Mouse (Mus musculus): ENCODE results near the gene Igsf11. TPM values are rescaled to one million over a fixed set of nuclear protein-coding genes. Genes with fewer than 3 reads are reported as not detected.

Gene Igsf11
- total RNA-seq (2014; rRNA removed) = 9.5 and 10.7 TPM in 2 replicates
- polyA plus RNA-seq (2012; rRNA removed) = 14.8 and 15.0 TPM in 2 replicates

DNA sequence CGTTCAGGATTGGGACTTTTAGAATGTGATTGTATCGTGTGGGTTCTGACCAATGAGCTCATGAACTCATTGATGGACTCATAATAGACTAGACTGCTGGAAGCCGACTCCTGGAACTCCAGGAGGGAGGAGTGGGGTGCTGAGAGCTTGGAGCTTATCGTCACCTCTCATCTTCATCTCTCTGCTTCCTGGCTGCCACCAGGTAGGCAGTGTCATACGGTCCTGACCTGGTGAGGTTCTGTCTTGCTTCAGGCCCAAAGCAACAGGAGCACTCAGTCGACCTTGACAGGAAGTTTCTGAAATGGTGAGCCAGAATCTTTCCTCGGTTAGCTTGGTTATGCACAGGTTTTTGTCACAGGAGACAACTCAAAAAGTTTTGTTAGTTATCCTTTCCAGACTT lies at the start of gene Igsf11:
Gene Igsf11 (plus strand): TSS at position 301 of the 400 bp plus-strand sequence.
- no peak for TF ChIP-seq CTCF (IDR thresholded peaks at IDR 0.05; ENCODE audit: low read depth, low read length)
- TF ChIP-seq POLR2A (IDR thresholded peaks at IDR 0.05; ENCODE audit: extremely low read depth, insufficient read depth, low read length) = no peak
- H3K27ac ChIP-seq (replicated peaks; ENCODE audit: insufficient read depth, low read depth, low read length) = no peak within 1 kb of the TSS
- WGBS = 84% methylated on average over 7 of the region's 7 CpGs
- no peaks in the 10 kb centered on the region for H3K36me3 ChIP-seq (ENCODE audit: control insufficient read depth, insufficient read depth, low read length)
- no peak within 1 kb of the TSS for H3K9ac ChIP-seq (ENCODE audit: low read depth, low read length)
- no peaks in the 10 kb centered on the region for H3K79me2 ChIP-seq (ENCODE audit: control insufficient read depth, insufficient read depth, low read length)
- H3K4me1 ChIP-seq (ENCODE audit: control insufficient read depth, insufficient read depth, low read length) = no peaks in the 10 kb centered on the region
- DNase-seq (ENCODE audit: extremely low read depth, low read depth, low spot score) = no peak
- no peaks in the 10 kb centered on the region; the same call in 1 of the 2 replicates for H3K27me3 ChIP-seq (ENCODE audit: control insufficient read depth, insufficient read depth, low read length)
- H3K4me3 ChIP-seq (ENCODE audit: insufficient read depth, low read depth, low read length) = no peak within 1 kb of the TSS

- H3K79me2 ChIP-seq (ENCODE audit: control insufficient read depth, insufficient read depth, low read length) = no peaks in the 10 kb centered on the region
- 22% methylated on average over 8 of the region's 8 CpGs for WGBS
- no peak overlapping the region for H3K9ac ChIP-seq (ENCODE audit: low read depth, low read length)
- H3K4me1 ChIP-seq (ENCODE audit: control insufficient read depth, insufficient read depth, low read length) = peaks cover 4% of the 10 kb centered on the region; the same call in 1 of the 2 replicates
- no peak overlapping the region for H3K27ac ChIP-seq (replicated peaks; ENCODE audit: insufficient read depth, low read depth, low read length)
- no peaks in the 10 kb centered on the region for H3K27me3 ChIP-seq (ENCODE audit: control insufficient read depth, insufficient read depth, low read length)
- peak; percentile 27 for DNase-seq (ENCODE audit: extremely low read depth, low read depth, low spot score)
- no peaks in the 10 kb centered on the region for H3K36me3 ChIP-seq (ENCODE audit: control insufficient read depth, insufficient read depth, low read length)
- no peak overlapping the region for H3K4me3 ChIP-seq (ENCODE audit: insufficient read depth, low read depth, low read length)
- peak; percentile 25; the same call in 1 of the 2 replicates for TF ChIP-seq CTCF (IDR thresholded peaks at IDR 0.05; ENCODE audit: low read depth, low read length)
- TF ChIP-seq POLR2A (IDR thresholded peaks at IDR 0.05; ENCODE audit: extremely low read depth, insufficient read depth, low read length) = no peak
Observed at GRCm38 (mm10) chr16:38858120-38858749, 34.2 kb upstream of the Igsf11 start.

GRCm38 (mm10) chr16:38860548-38860947 lies 31.9 kb upstream of the Igsf11 start:
- Histone ChIP-seq H3K27me3 (ENCODE audit: control insufficient read depth, insufficient read depth, low read length) (no peaks in the 10 kb centered on the region), H3K79me2 (ENCODE audit: control insufficient read depth, insufficient read depth, low read length) (no peaks in the 10 kb centered on the region), H3K4me3 (ENCODE audit: insufficient read depth, low read depth, low read length) (no peak overlapping the region), H3K36me3 (ENCODE audit: control insufficient read depth, insufficient read depth, low read length) (no peaks in the 10 kb centered on the region), H3K9ac (ENCODE audit: low read depth, low read length) (no peak overlapping the region), H3K4me1 (ENCODE audit: control insufficient read depth, insufficient read depth, low read length) (peaks cover 4% of the 10 kb centered on the region; the same call in 1 of the 2 replicates), H3K27ac (replicated peaks; ENCODE audit: insufficient read depth, low read depth, low read length) (no peak overlapping the region)
- 85% methylated on average over 6 of the region's 6 CpGs for WGBS
- TF ChIP-seq POLR2A (IDR thresholded peaks at IDR 0.05; ENCODE audit: extremely low read depth, insufficient read depth, low read length) = no peak
- no peak for TF ChIP-seq CTCF (IDR thresholded peaks at IDR 0.05; ENCODE audit: low read depth, low read length)
- no peak for DNase-seq (ENCODE audit: extremely low read depth, low read depth, low spot score)

GRCm38 (mm10) chr16:38864358-38864757 lies 28.1 kb upstream of the Igsf11 start:
- H3K79me2 ChIP-seq (ENCODE audit: control insufficient read depth, insufficient read depth, low read length) = no peaks in the 10 kb centered on the region
- peaks cover 4% of the 10 kb centered on the region; the same call in 1 of the 2 replicates for H3K4me1 ChIP-seq (ENCODE audit: control insufficient read depth, insufficient read depth, low read length)
- 83% methylated on average over 5 of the region's 5 CpGs for WGBS
- H3K27ac ChIP-seq (replicated peaks; ENCODE audit: insufficient read depth, low read depth, low read length) = no peak overlapping the region
- H3K36me3 ChIP-seq (ENCODE audit: control insufficient read depth, insufficient read depth, low read length) = no peaks in the 10 kb centered on the region
- H3K9ac ChIP-seq (ENCODE audit: low read depth, low read length) = no peak overlapping the region
- DNase-seq (ENCODE audit: extremely low read depth, low read depth, low spot score) = no peak
- H3K27me3 ChIP-seq (ENCODE audit: control insufficient read depth, insufficient read depth, low read length) = no peaks in the 10 kb centered on the region
- no peak for TF ChIP-seq POLR2A (IDR thresholded peaks at IDR 0.05; ENCODE audit: extremely low read depth, insufficient read depth, low read length)
- no peak for TF ChIP-seq CTCF (IDR thresholded peaks at IDR 0.05; ENCODE audit: low read depth, low read length)
- no peak overlapping the region for H3K4me3 ChIP-seq (ENCODE audit: insufficient read depth, low read depth, low read length)

GRCm38 (mm10) chr16:38873231-38873630 lies 19.2 kb upstream of the Igsf11 start:
- Histone ChIP-seq H3K79me2 (ENCODE audit: control insufficient read depth, insufficient read depth, low read length) (no peaks in the 10 kb centered on the region), H3K9ac (ENCODE audit: low read depth, low read length) (no peak overlapping the region), H3K4me3 (ENCODE audit: insufficient read depth, low read depth, low read length) (no peak overlapping the region), H3K36me3 (ENCODE audit: control insufficient read depth, insufficient read depth, low read length) (no peaks in the 10 kb centered on the region), H3K27me3 (ENCODE audit: control insufficient read depth, insufficient read depth, low read length) (no peaks in the 10 kb centered on the region), H3K27ac (replicated peaks; ENCODE audit: insufficient read depth, low read depth, low read length) (no peak overlapping the region), H3K4me1 (ENCODE audit: control insufficient read depth, insufficient read depth, low read length) (no peaks in the 10 kb centered on the region)
- TF ChIP-seq POLR2A (IDR thresholded peaks at IDR 0.05; ENCODE audit: extremely low read depth, insufficient read depth, low read length) (no peak), CTCF (IDR thresholded peaks at IDR 0.05; ENCODE audit: low read depth, low read length) (no peak)
- no peak for DNase-seq (ENCODE audit: extremely low read depth, low read depth, low spot score)
- 85% methylated on average over 4 of the region's 4 CpGs for WGBS

DNA sequence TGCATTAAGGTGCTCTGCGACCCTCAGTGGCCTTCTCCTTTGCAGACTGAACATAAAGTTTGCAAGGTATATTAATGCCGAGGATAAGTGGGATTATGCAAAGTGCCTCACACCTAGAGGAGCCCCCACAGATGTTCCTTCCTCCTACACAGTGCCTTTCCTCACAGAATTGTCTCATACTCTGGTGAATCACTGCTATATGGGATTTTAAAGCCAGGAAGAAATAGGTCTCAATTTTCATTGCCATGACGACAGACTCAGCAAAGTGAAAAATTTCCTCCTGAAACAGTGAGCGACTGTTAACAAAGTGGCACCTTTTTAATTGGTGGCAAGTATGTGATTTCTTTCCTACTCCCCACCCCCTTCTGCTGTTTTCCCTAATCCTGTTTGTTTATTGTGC lies 18.0 kb upstream of the Igsf11 start:
- no peak for DNase-seq (ENCODE audit: extremely low read depth, low read depth, low spot score)
- no peak overlapping the region for H3K4me3 ChIP-seq (ENCODE audit: insufficient read depth, low read depth, low read length)
- H3K27me3 ChIP-seq (ENCODE audit: control insufficient read depth, insufficient read depth, low read length) = no peaks in the 10 kb centered on the region
- no peaks in the 10 kb centered on the region for H3K4me1 ChIP-seq (ENCODE audit: control insufficient read depth, insufficient read depth, low read length)
- WGBS = 47% methylated on average over 4 of the region's 4 CpGs
- H3K79me2 ChIP-seq (ENCODE audit: control insufficient read depth, insufficient read depth, low read length) = no peaks in the 10 kb centered on the region
- no peak overlapping the region for H3K27ac ChIP-seq (replicated peaks; ENCODE audit: insufficient read depth, low read depth, low read length)
- TF ChIP-seq POLR2A (IDR thresholded peaks at IDR 0.05; ENCODE audit: extremely low read depth, insufficient read depth, low read length) = no peak
- TF ChIP-seq CTCF (IDR thresholded peaks at IDR 0.05; ENCODE audit: low read depth, low read length) = no peak
- no peaks in the 10 kb centered on the region for H3K36me3 ChIP-seq (ENCODE audit: control insufficient read depth, insufficient read depth, low read length)
- no peak overlapping the region for H3K9ac ChIP-seq (ENCODE audit: low read depth, low read length)

Measured in liver, adult 2 months (tissue).